Mouse (Mus musculus): ENCODE measurements at regions not wholly inside any gene's neighbourhood (a gene's known extent, or its start where the extent isn't known, plus 50 kb on each side); places are given as distances from the start of the nearest gene placed in this dataset.

GRCm38 (mm10) chr12:25436220-25436911 lies 339.4 kb upstream of the Id2 start:
- ATAC-seq (replicated peaks; ENCODE audit: low FRiP score, poor library complexity, severe bottlenecking), result no peak

- no peak for ATAC-seq (replicated peaks; ENCODE audit: low FRiP score, poor library complexity, severe bottlenecking)
Observed at GRCm38 (mm10) chr12:25432796-25433195, 335.9 kb upstream of the Id2 start.

GRCm38 (mm10) chr12:25430911-25431310 lies 334.0 kb upstream of the Id2 start:
- ATAC-seq (replicated peaks; ENCODE audit: low FRiP score, poor library complexity, severe bottlenecking), result no peak

- ATAC-seq (replicated peaks; ENCODE audit: low FRiP score, poor library complexity, severe bottlenecking), result no peak
Observed at GRCm38 (mm10) chr12:25427911-25428642, 331.1 kb upstream of the Id2 start.

GRCm38 (mm10) chr12:25417336-25417735 lies 320.4 kb upstream of the Id2 start:
- ATAC-seq (replicated peaks; ENCODE audit: low FRiP score, poor library complexity, severe bottlenecking), result no peak

GRCm38 (mm10) chr12:25416571-25416970 lies 319.6 kb upstream of the Id2 start:
- ATAC-seq (replicated peaks; ENCODE audit: low FRiP score, poor library complexity, severe bottlenecking), result no peak

- no peak for ATAC-seq (replicated peaks; ENCODE audit: low FRiP score, poor library complexity, severe bottlenecking)
Observed at GRCm38 (mm10) chr12:25415641-25416040, 318.7 kb upstream of the Id2 start.

GRCm38 (mm10) chr12:25415232-25415631 lies 318.3 kb upstream of the Id2 start:
- no peak for ATAC-seq (replicated peaks; ENCODE audit: low FRiP score, poor library complexity, severe bottlenecking)

- no peak for ATAC-seq (replicated peaks; ENCODE audit: low FRiP score, poor library complexity, severe bottlenecking)
Observed at GRCm38 (mm10) chr12:25407301-25407700, 310.4 kb upstream of the Id2 start.

GRCm38 (mm10) chr12:25400326-25400725 lies 303.4 kb upstream of the Id2 start:
- no peak for ATAC-seq (replicated peaks; ENCODE audit: low FRiP score, poor library complexity, severe bottlenecking)

GRCm38 (mm10) chr12:25398726-25399125 lies 301.8 kb upstream of the Id2 start:
- ATAC-seq (replicated peaks; ENCODE audit: low FRiP score, poor library complexity, severe bottlenecking), result no peak

- ATAC-seq (replicated peaks; ENCODE audit: low FRiP score, poor library complexity, severe bottlenecking), result no peak
Observed at GRCm38 (mm10) chr12:25394326-25394725, 297.4 kb upstream of the Id2 start.

- ATAC-seq (replicated peaks; ENCODE audit: low FRiP score, poor library complexity, severe bottlenecking), result no peak
Observed at GRCm38 (mm10) chr12:25393501-25393900, 296.6 kb upstream of the Id2 start.

GRCm38 (mm10) chr12:25389202-25389601 lies 292.3 kb upstream of the Id2 start:
- ATAC-seq (replicated peaks; ENCODE audit: low FRiP score, poor library complexity, severe bottlenecking), result no peak

- no peak for ATAC-seq (replicated peaks; ENCODE audit: low FRiP score, poor library complexity, severe bottlenecking)
Observed at GRCm38 (mm10) chr12:25387791-25388280, 290.9 kb upstream of the Id2 start.

- ATAC-seq (replicated peaks; ENCODE audit: low FRiP score, poor library complexity, severe bottlenecking), result no peak
Observed at GRCm38 (mm10) chr12:25382961-25383360, 286.0 kb upstream of the Id2 start.

GRCm38 (mm10) chr12:25382475-25382874 lies 285.5 kb upstream of the Id2 start:
- no peak for ATAC-seq (replicated peaks; ENCODE audit: low FRiP score, poor library complexity, severe bottlenecking)

- no peak for ATAC-seq (replicated peaks; ENCODE audit: low FRiP score, poor library complexity, severe bottlenecking)
Observed at GRCm38 (mm10) chr12:25381619-25382018, 284.7 kb upstream of the Id2 start.

GRCm38 (mm10) chr12:25379996-25380395 lies 283.1 kb upstream of the Id2 start:
- no peak for ATAC-seq (replicated peaks; ENCODE audit: low FRiP score, poor library complexity, severe bottlenecking)

GRCm38 (mm10) chr12:25379016-25379415 lies 282.1 kb upstream of the Id2 start:
- ATAC-seq (replicated peaks; ENCODE audit: low FRiP score, poor library complexity, severe bottlenecking), result no peak

GRCm38 (mm10) chr12:25378036-25378645 lies 281.2 kb upstream of the Id2 start:
- no peak for ATAC-seq (replicated peaks; ENCODE audit: low FRiP score, poor library complexity, severe bottlenecking)

Measured in erythroid progenitor cell, adult 5-6 weeks (primary cell).